9 mouse cellular contexts compared by ENCODE assay signal in the genomic region with DNA sequence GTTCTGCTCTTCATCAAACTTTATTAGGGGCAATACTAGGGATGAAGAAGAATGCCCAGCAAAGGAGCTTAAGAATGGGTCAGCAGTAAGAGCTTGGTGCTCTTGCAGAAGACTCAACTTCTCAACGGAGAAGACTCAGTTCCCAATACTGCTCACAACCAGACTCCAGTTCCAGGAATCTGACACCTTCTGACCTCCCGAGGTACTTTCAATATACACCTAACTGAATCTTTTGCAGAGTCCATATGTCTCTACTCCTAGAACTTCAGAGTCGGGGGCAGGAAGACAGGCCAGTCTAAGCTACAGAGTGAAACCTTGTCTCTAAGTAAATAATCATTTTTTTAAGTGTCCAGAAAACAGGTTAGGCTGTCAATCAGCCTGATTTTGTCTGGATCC. TPM values are rescaled to one million over a fixed set of nuclear protein-coding genes. Genes with fewer than 3 reads are reported as not detected.
DNase-seq lines count a peak whose midpoint lies in the region; ATAC-seq and TF ChIP-seq lines count a peak whose summit lies in the region.
"Had no signal": no experiment of that assay in that cellular context is flagged by ENCODE, and none has a peak within 500 bp of the region (broad histone marks: within the 10 kb centered on the region; RNA-seq: fewer than 3 reads in every experiment).

No protein-coding gene starts in this region.

- TF ChIP-seq CTCF in bone marrow macrophage, adult 2 months (IDR thresholded peaks at IDR 0.05; ENCODE audit: low read depth, low read length), result no peak
- no peak for TF ChIP-seq CTCF in hindbrain, postnatal 0 days (IDR thresholded peaks at IDR 0.05; ENCODE audit: low read depth)
- TF ChIP-seq CTCF in midbrain, postnatal 0 days (IDR thresholded peaks at IDR 0.05), result no peak

- intact Hi-C loops in left cerebral cortex, postnatal 10 days (cut with DNase I), result no loop called here

- H3K9me3 ChIP-seq in heart, embryonic 16.5 days (replicated peaks; ENCODE audit: control insufficient read depth, low read length), result 0 out of 2 replicates have a peak, but pooled peaks cover 3% of the 10 kb centered on the region
- no peaks in the 10 kb centered on the region for H3K9me3 ChIP-seq in hindbrain, postnatal 0 days (ENCODE audit: low read length)
- no peaks in the 10 kb centered on the region for H3K9me3 ChIP-seq in midbrain, postnatal 0 days (ENCODE audit: low read length)

- DNase-seq in heart, postnatal 4 days, result no peak
- DNase-seq in hindbrain, postnatal 0 days (ENCODE audit: low spot score), result no peak
- DNase-seq in midbrain, postnatal 0 days (ENCODE audit: low spot score), result no peak
- no peak for DNase-seq in urinary bladder, postnatal 36 days (ENCODE audit: low spot score in 2 of 2)
- DNase-seq in left cerebral cortex, postnatal 10 days (ENCODE audit: extremely low spot score in 1 of 2, low spot score in 2 of 2), result no peak
- no peak for DNase-seq in thymus, postnatal 36 days

- H3K4me1 ChIP-seq in heart, embryonic 16.5 days (ENCODE audit: control insufficient read depth, insufficient read depth, low read length), result peaks cover 17% of the 10 kb centered on the region
- H3K4me1 ChIP-seq in bone marrow macrophage, adult 2 months (ENCODE audit: control insufficient read depth, insufficient read depth, low read length), result no peaks in the 10 kb centered on the region
- no peaks in the 10 kb centered on the region for H3K4me1 ChIP-seq in hindbrain, postnatal 0 days (ENCODE audit: insufficient read depth, low read length)
- H3K4me1 ChIP-seq in midbrain, postnatal 0 days (ENCODE audit: insufficient read depth, low read length), result peaks cover 9% of the 10 kb centered on the region; the same call in 1 of the 2 replicates

- no peaks in the 10 kb centered on the region for H3K27me3 ChIP-seq in heart, embryonic 16.5 days (ENCODE audit: control insufficient read depth, insufficient read depth, low read length)
- H3K27me3 ChIP-seq in hindbrain, postnatal 0 days (ENCODE audit: insufficient read depth, low read length), result no peaks in the 10 kb centered on the region
- H3K27me3 ChIP-seq in midbrain, postnatal 0 days (ENCODE audit: insufficient read depth, low read length), result no peaks in the 10 kb centered on the region

- WGBS in heart, embryonic 16.5 days, result 6% methylated on average over 3 of the region's 3 CpGs
- WGBS in hindbrain, postnatal 0 days, result 13% methylated on average over 3 of the region's 3 CpGs
- WGBS in midbrain, postnatal 0 days, result 15% methylated on average over 3 of the region's 3 CpGs

- TF ChIP-seq POLR2A in bone marrow macrophage, adult 2 months (IDR thresholded peaks at IDR 0.05; ENCODE audit: borderline replicate concordance, low read depth, low read length), result no peak

- no peak for ATAC-seq in heart, embryonic 16.5 days (replicated peaks; ENCODE audit: extremely low read depth, insufficient read depth, low FRiP score)
- peak; percentile 13 for ATAC-seq in hindbrain, postnatal 0 days
- peak; percentile 11; the same call in 1 of the 2 replicates for ATAC-seq in midbrain, postnatal 0 days (ENCODE audit: low FRiP score)

- peak overlapping the region; percentile 83 for H3K4me3 ChIP-seq in heart, embryonic 16.5 days (ENCODE audit: low read length)
- H3K4me3 ChIP-seq in bone marrow macrophage, adult 2 months (ENCODE audit: insufficient read depth, low read length), result peak overlapping the region; percentile 69
- peak overlapping the region; percentile 80 for H3K4me3 ChIP-seq in hindbrain, postnatal 0 days (ENCODE audit: low read length)
- H3K4me3 ChIP-seq in midbrain, postnatal 0 days (ENCODE audit: low read depth, low read length), result peak overlapping the region; percentile 79

- H3K4me2 ChIP-seq in heart, embryonic 16.5 days (ENCODE audit: low read depth, low read length), result peak overlapping the region; percentile 63
- peak overlapping the region; percentile 60 for H3K4me2 ChIP-seq in hindbrain, postnatal 0 days (ENCODE audit: low read depth, low read length)
- peak overlapping the region; percentile 81 for H3K4me2 ChIP-seq in midbrain, postnatal 0 days (ENCODE audit: low read depth, low read length, poor library complexity, severe bottlenecking)

- peak overlapping the region; percentile 91 for H3K9ac ChIP-seq in heart, embryonic 16.5 days (ENCODE audit: low read length)
- peak overlapping the region; percentile 88 for H3K9ac ChIP-seq in hindbrain, postnatal 0 days (replicated peaks; ENCODE audit: low read length)
- peak overlapping the region; percentile 94 for H3K9ac ChIP-seq in midbrain, postnatal 0 days (replicated peaks; ENCODE audit: low read length, poor library complexity, severe bottlenecking)

- peak overlapping the region; percentile 56; the same call in 1 of the 2 replicates for H3K27ac ChIP-seq in heart, embryonic 16.5 days (ENCODE audit: low read length)
- no peak overlapping the region for H3K27ac ChIP-seq in bone marrow macrophage, adult 2 months (ENCODE audit: insufficient read depth, low read depth, low read length)
- H3K27ac ChIP-seq in hindbrain, postnatal 0 days, result no peak overlapping the region
- H3K27ac ChIP-seq in midbrain, postnatal 0 days (ENCODE audit: low read depth, low read length), result no peak overlapping the region

- H3K36me3 ChIP-seq in heart, embryonic 16.5 days (ENCODE audit: control insufficient read depth, insufficient read depth), result peaks cover 2% of the 10 kb centered on the region; the same call in 1 of the 2 replicates
- no peaks in the 10 kb centered on the region for H3K36me3 ChIP-seq in hindbrain, postnatal 0 days (ENCODE audit: insufficient read depth, low read length)
- H3K36me3 ChIP-seq in midbrain, postnatal 0 days (ENCODE audit: insufficient read depth, low read length), result no peaks in the 10 kb centered on the region

RNA-seq across cellular contexts. Expression of a gene that starts 1.1 kb away (rescaled TPM):
- polyA plus RNA-seq in heart, embryonic 16.5 days (2015; fragmentation: Nextera tagmentation; extraction: Ambion mirVana), result 3.6 and 3.9 TPM in 2 replicates
- 10 to 100 TPM; 32.0 to 34.8 TPM for total RNA-seq in heart, postnatal 4 days (2021)
- 3.6 and 4.4 TPM in 2 replicates for polyA plus RNA-seq in bone marrow macrophage, adult 2 months (2012; ENCODE audit: insufficient read depth, insufficient read length, missing spikeins)
- 28.8 and 33.9 TPM in 2 replicates for total RNA-seq in hindbrain, postnatal 0 days (2014; rRNA removed)
- polyA plus RNA-seq in hindbrain, postnatal 0 days (2015; fragmentation: Nextera tagmentation; extraction: Ambion mirVana), result 2.8 and 3.2 TPM in 2 replicates
- total RNA-seq in midbrain, postnatal 0 days (2014; rRNA removed), result 31.0 and 37.2 TPM in 2 replicates
- polyA plus RNA-seq in midbrain, postnatal 0 days (2015; fragmentation: Nextera tagmentation; extraction: Ambion mirVana), result 2.1 and 2.5 TPM in 2 replicates
- total RNA-seq in left cerebral cortex, postnatal 10 days (2021), result 10 to 100 TPM; 18.5 to 21.5 TPM

RNA-seq across cellular contexts. Expression of a gene that starts 36.7 kb away (rescaled TPM):
- not detected in 2 replicates for polyA plus RNA-seq in heart, embryonic 16.5 days (2015; fragmentation: Nextera tagmentation; extraction: Ambion mirVana)
- total RNA-seq in heart, postnatal 4 days (2021), result not detected
- not detected in 2 replicates for polyA plus RNA-seq in bone marrow macrophage, adult 2 months (2012; ENCODE audit: insufficient read depth, insufficient read length, missing spikeins)
- total RNA-seq in hindbrain, postnatal 0 days (2014; rRNA removed), result not detected in 2 replicates
- polyA plus RNA-seq in hindbrain, postnatal 0 days (2015; fragmentation: Nextera tagmentation; extraction: Ambion mirVana), result not detected in 2 replicates
- not detected in 2 replicates for total RNA-seq in midbrain, postnatal 0 days (2014; rRNA removed)
- polyA plus RNA-seq in midbrain, postnatal 0 days (2015; fragmentation: Nextera tagmentation; extraction: Ambion mirVana), result not detected in 2 replicates
- total RNA-seq in left cerebral cortex, postnatal 10 days (2021), result not detected
- total RNA-seq: liver, adult 2 months had no signal
- polyA plus RNA-seq: liver, adult 2 months had no signal

RNA-seq across cellular contexts. Expression of a gene that starts 37.4 kb away (rescaled TPM):
- 103 and 115 TPM in 2 replicates for polyA plus RNA-seq in heart, embryonic 16.5 days (2015; fragmentation: Nextera tagmentation; extraction: Ambion mirVana)
- total RNA-seq in heart, postnatal 4 days (2021), result 10 to 100 TPM; 61.8 to 70.6 TPM
- 63.1 and 63.8 TPM in 2 replicates for polyA plus RNA-seq in bone marrow macrophage, adult 2 months (2012; ENCODE audit: insufficient read depth, insufficient read length, missing spikeins)
- total RNA-seq in hindbrain, postnatal 0 days (2014; rRNA removed), result 108 and 118 TPM in 2 replicates
- polyA plus RNA-seq in hindbrain, postnatal 0 days (2015; fragmentation: Nextera tagmentation; extraction: Ambion mirVana), result 123 and 127 TPM in 2 replicates
- total RNA-seq in midbrain, postnatal 0 days (2014; rRNA removed), result 142 and 145 TPM in 2 replicates
- 119 and 120 TPM in 2 replicates for polyA plus RNA-seq in midbrain, postnatal 0 days (2015; fragmentation: Nextera tagmentation; extraction: Ambion mirVana)
- total RNA-seq in left cerebral cortex, postnatal 10 days (2021), result 10 to 100 TPM; 77.3 to 80.7 TPM
